Mouse (Mus musculus) ES-Bruce4 (cell line): Measurements from ENCODE around the gene Arsb. TPM values are rescaled to one million over a fixed set of nuclear protein-coding genes. Genes with fewer than 3 reads are reported as not detected.

ENCODE experiments used
- H3K27ac ChIP-seq: 2 replicates; pipeline ENCODE4 v1.5.1; 2012; ENCODE audit warnings: low read length, inconsistent platforms; ENCODE audit not compliant: insufficient read depth
- H3K27me3 ChIP-seq: 2 replicates; pipeline ENCODE4 v1.6.1; 2012; ENCODE audit warnings: mild to moderate bottlenecking, low read length, inconsistent platforms; ENCODE audit not compliant: control insufficient read depth, poor library complexity, insufficient read depth, severe bottlenecking
- H3K36me3 ChIP-seq: 2 replicates; pipeline ENCODE4 v1.6.1; 2012; ENCODE audit warnings: inconsistent platforms, mild to moderate bottlenecking, low read length, moderate library complexity; ENCODE audit not compliant: control insufficient read depth, poor library complexity, insufficient read depth, severe bottlenecking
- H3K4me1 ChIP-seq: one replicate; pipeline ENCODE4 v1.8.1; 2011; ENCODE audit warnings: low read length; ENCODE audit not compliant: control insufficient read depth, insufficient read depth
- H3K4me3 ChIP-seq: 2 replicates; pipeline ENCODE4 v1.5.1; 2011; ENCODE audit warnings: low read depth, mild to moderate bottlenecking, low read length
- H3K9ac ChIP-seq: 2 replicates; pipeline ENCODE4 v1.6.1; 2012; ENCODE audit warnings: low read depth, mild to moderate bottlenecking, inconsistent platforms; ENCODE audit not compliant: poor library complexity, severe bottlenecking
- H3K9me3 ChIP-seq: replicated peaks from 2 replicates; pipeline ENCODE4 v1.6.1; 2012; ENCODE audit warnings: mild to moderate bottlenecking, low read length, inconsistent platforms; ENCODE audit not compliant: control insufficient read depth, poor library complexity, insufficient read depth, severe bottlenecking
- CTCF ChIP-seq: IDR thresholded peaks from one replicate; pipeline ENCODE4 v1.8.1; 2011; ENCODE audit warnings: low read depth, low read length
- EP300 ChIP-seq: IDR thresholded peaks from 2 replicates; pipeline ENCODE4 v1.6.1; 2011; ENCODE audit warnings: low read depth, low read length; ENCODE audit not compliant: insufficient read depth
- POLR2A ChIP-seq: IDR thresholded peaks from one replicate; pipeline ENCODE4 v1.8.1; 2011; ENCODE audit warnings: low read length; ENCODE audit not compliant: insufficient read depth
- polyA plus RNA-seq: library from polyadenylated mRNA; stranded (reverse); fragments of >200 nt; gene quantifications from 2 replicates; pipeline ENCODE4 v1.2.4, GENCODE M21; 2011; ENCODE audit warnings: low read depth; ENCODE audit not compliant: missing spikeins, insufficient read depth, insufficient read length

Gene Arsb
- polyA plus RNA-seq, 1 experiment = 1.7 TPM

GRCm38 (mm10) chr13:93762879-93763278 lies 8.6 kb upstream of the Arsb start:
- no peak for TF ChIP-seq POLR2A
- no peak for TF ChIP-seq CTCF
- no peak for TF ChIP-seq EP300
- peaks cover 4% of the 10 kb centered on the region for H3K9me3 ChIP-seq
- H3K27ac ChIP-seq = no peak overlapping the region
- H3K4me3 ChIP-seq = no peak overlapping the region
- no peaks in the 10 kb centered on the region for H3K36me3 ChIP-seq
- H3K9ac ChIP-seq = no peak overlapping the region
- no peaks in the 10 kb centered on the region for H3K27me3 ChIP-seq
- H3K4me1 ChIP-seq = no peaks in the 10 kb centered on the region

- no peak overlapping the region for H3K9ac ChIP-seq
- H3K4me3 ChIP-seq = no peak overlapping the region
- H3K4me1 ChIP-seq = no peaks in the 10 kb centered on the region
- H3K27me3 ChIP-seq = no peaks in the 10 kb centered on the region
- H3K27ac ChIP-seq = no peak overlapping the region
- TF ChIP-seq CTCF = no peak
- TF ChIP-seq POLR2A = no peak
- no peak for TF ChIP-seq EP300
- H3K9me3 ChIP-seq = peaks cover 4% of the 10 kb centered on the region
- H3K36me3 ChIP-seq = no peaks in the 10 kb centered on the region
These were observed 7.0 kb upstream of the Arsb start for GRCm38 (mm10) chr13:93764321-93764973.

GRCm38 (mm10) chr13:93771031-93771587 lies 321 bp upstream of the Arsb start:
- Histone ChIP-seq H3K27ac (no peak overlapping the region), H3K27me3 (peaks cover 4% of the 10 kb centered on the region), H3K9ac (peak overlapping the region; percentile 70), H3K4me1 (no peaks in the 10 kb centered on the region), H3K4me3 (peak overlapping the region; percentile 45; the same call in 1 of the 2 replicates), H3K9me3 (no peaks in the 10 kb centered on the region), H3K36me3 (no peaks in the 10 kb centered on the region)
- TF ChIP-seq POLR2A = no peak
- no peak for TF ChIP-seq CTCF
- no peak for TF ChIP-seq EP300

GRCm38 (mm10) chr13:93772279-93772636 lies 828 bp downstream of the Arsb start:
- Histone ChIP-seq H3K4me3 (no peak overlapping the region), H3K9ac (peak overlapping the region; percentile 70; the same call in 1 of the 2 replicates), H3K27ac (no peak overlapping the region), H3K4me1 (no peaks in the 10 kb centered on the region), H3K9me3 (no peaks in the 10 kb centered on the region), H3K36me3 (no peaks in the 10 kb centered on the region), H3K27me3 (peaks cover 5% of the 10 kb centered on the region)
- no peak for TF ChIP-seq POLR2A
- no peak for TF ChIP-seq EP300
- TF ChIP-seq CTCF = no peak

GRCm38 (mm10) chr13:93772861-93773260 lies 1.4 kb downstream of the Arsb start:
- H3K9ac ChIP-seq = no peak overlapping the region
- no peak overlapping the region for H3K4me3 ChIP-seq

GRCm38 (mm10) chr13:93773704-93774315 lies 2.4 kb downstream of the Arsb start:
- H3K9ac ChIP-seq = no peak overlapping the region
- no peaks in the 10 kb centered on the region for H3K4me1 ChIP-seq
- peaks cover 5% of the 10 kb centered on the region for H3K27me3 ChIP-seq
- TF ChIP-seq EP300 = no peak
- TF ChIP-seq POLR2A = no peak
- no peak for TF ChIP-seq CTCF
- no peaks in the 10 kb centered on the region for H3K9me3 ChIP-seq
- no peaks in the 10 kb centered on the region for H3K36me3 ChIP-seq
- no peak overlapping the region for H3K27ac ChIP-seq
- H3K4me3 ChIP-seq = no peak overlapping the region

More at GRCm38 (mm10) chr13:93772861-93773260, 1.4 kb downstream of the Arsb start:
- Histone ChIP-seq H3K27me3 (peaks cover 5% of the 10 kb centered on the region), H3K9me3 (no peaks in the 10 kb centered on the region), H3K4me1 (no peaks in the 10 kb centered on the region), H3K36me3 (no peaks in the 10 kb centered on the region), H3K27ac (no peak overlapping the region)
- TF ChIP-seq CTCF = no peak
- TF ChIP-seq EP300 = no peak
- TF ChIP-seq POLR2A = no peak
